Mouse (Mus musculus) left cerebral cortex, adult 2 months (tissue): ENCODE results near the gene Afp. TPM values are rescaled to one million over a fixed set of nuclear protein-coding genes. Genes with fewer than 3 reads are reported as not detected.
A peak's percentile ranks its signal among the peaks of the same experiment; 100 is the strongest.

Source experiments
- DNase-seq, 2 experiments: peaks; one replicate each; pipeline ENCODE4 v3.0.0; 2021 to 2022; ENCODE audit warnings: low spot score in 2 of 2, mixed read lengths in 1 of 2; ENCODE audit errors: extremely low spot score in 1 of 2
- H3K27ac ChIP-seq: fragments of 200-600 bp; 2 replicates; pipeline ENCODE4 v1.8.1; 2022
- H3K4me3 ChIP-seq: fragments of 200-600 bp; 2 replicates; pipeline ENCODE4 v1.8.1; 2022
- CTCF ChIP-seq: fragments of 200-600 bp; IDR thresholded peaks from 2 replicates; pipeline ENCODE4 v1.8.1; 2022; ENCODE audit warnings: antibody characterized with exemption, mild to moderate bottlenecking, moderate library complexity
- intact Hi-C: fragments of 180-260 bp; cut with DNase I; formaldehyde crosslinking; loops from one replicate; pipeline ENCODE4 v1.15.1; 2025
- total RNA-seq, 2 experiments: library from RNA; stranded (reverse); gene quantifications; 2 replicates each; pipeline ENCODE4 v1.2.3; 2021

Gene Afp
- total RNA-seq, 2 experiments from 2014 or later: 0.75 TPM; not detected in 1

- no peak for DNase-seq
- intact Hi-C loops: no loop called here
- no peak for TF ChIP-seq CTCF
- H3K27ac ChIP-seq: no peak overlapping the region
- H3K4me3 ChIP-seq: no peak overlapping the region
Observed at GRCm38 (mm10) chr5:90477308-90478140, 13.0 kb upstream of the Afp start.

- no peak overlapping the region for H3K4me3 ChIP-seq
- intact Hi-C loops: no loop called here
- TF ChIP-seq CTCF: no peak
- H3K27ac ChIP-seq: no peak overlapping the region
- no peak for DNase-seq
Observed at GRCm38 (mm10) chr5:90478886-90479285, 11.7 kb upstream of the Afp start.

DNA sequence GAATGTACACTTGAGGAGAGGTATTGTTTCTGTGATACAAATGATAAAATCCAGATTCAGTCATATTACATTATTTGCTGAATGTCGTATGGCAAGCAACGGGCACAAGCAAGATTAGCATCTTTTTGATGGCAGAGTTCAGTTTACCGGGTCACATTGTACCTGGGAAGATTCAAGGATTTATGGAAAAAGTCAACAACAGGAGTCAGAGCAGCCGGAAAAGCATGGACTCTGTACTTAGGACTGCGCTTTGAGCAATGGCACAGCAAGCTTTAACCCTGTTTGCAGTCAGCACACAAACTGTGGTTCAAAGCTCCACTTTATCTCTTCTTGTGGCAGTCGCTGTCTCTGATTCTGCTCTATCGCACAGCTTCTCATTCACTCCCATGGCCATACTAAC is 4.9 kb upstream of the Afp start:
- no peak for DNase-seq
- TF ChIP-seq CTCF: no peak
- Histone ChIP-seq H3K27ac (no peak overlapping the region), H3K4me3 (no peak overlapping the region)
- intact Hi-C loops: no loop called here

DNA sequence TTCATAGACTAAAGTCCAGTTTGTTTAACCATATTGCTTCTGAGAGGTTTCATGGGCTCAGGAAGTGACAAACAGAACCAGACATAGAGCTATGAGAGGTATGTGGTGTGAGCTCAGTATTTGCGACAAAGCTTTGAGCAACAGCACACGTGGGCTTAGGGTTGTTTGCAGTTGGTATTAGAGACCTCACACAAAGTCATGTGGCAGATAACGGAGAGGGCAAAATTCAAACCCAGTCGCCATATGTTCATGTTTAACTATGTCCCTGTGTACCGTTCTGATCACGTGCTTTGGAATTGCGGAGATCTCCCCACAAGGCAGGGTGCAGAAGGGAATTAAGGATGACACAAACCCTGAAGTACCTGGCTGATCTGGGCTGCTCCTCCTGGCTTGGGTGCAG is 2.2 kb upstream of the Afp start:
- no peak for DNase-seq
- Histone ChIP-seq H3K27ac (no peak overlapping the region), H3K4me3 (no peak overlapping the region)
- no peak for TF ChIP-seq CTCF
- intact Hi-C loops: no loop called here

GRCm38 (mm10) chr5:90492440-90492839 is 1.9 kb downstream of the Afp start:
- TF ChIP-seq CTCF: no peak
- intact Hi-C loops: no loop called here

DNA sequence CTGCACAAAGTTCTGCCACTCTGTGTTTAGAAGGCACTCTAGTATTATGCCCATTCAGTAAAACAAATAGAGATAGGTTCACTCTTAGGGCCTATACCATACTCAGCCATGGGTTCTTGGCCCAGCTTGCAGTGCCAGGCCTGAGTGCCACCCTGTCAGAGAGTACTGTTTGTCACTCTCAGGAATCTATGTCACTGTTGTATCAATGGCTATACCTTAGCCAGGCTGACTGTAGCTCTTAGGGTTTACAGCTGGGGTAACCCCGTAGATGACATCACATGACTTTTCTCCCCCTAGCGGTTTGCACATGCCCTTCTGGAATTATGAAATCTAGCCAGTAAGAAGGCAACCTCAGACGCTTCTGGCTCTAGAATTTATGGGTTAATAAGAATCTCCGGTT is 3.8 kb downstream of the Afp start:
- no peak for DNase-seq
- Histone ChIP-seq H3K27ac (no peak overlapping the region), H3K4me3 (no peak overlapping the region)
- TF ChIP-seq CTCF: no peak
- intact Hi-C loops: no loop called here

More at GRCm38 (mm10) chr5:90492440-90492839, 1.9 kb downstream of the Afp start:
- Histone ChIP-seq H3K4me3 (no peak overlapping the region), H3K27ac (no peak overlapping the region)
- DNase-seq: no peak

GRCm38 (mm10) chr5:90499509-90499908 is 9.0 kb downstream of the Afp start:
- Histone ChIP-seq H3K4me3 (no peak overlapping the region), H3K27ac (no peak overlapping the region)
- DNase-seq: peak; percentile 11 to 14
- intact Hi-C loops: loop anchor here (5.0 kb wide), 2 partner anchors 47 to 153 kb away; no protein-coding TSS in a partner anchor
- no peak for TF ChIP-seq CTCF

DNA sequence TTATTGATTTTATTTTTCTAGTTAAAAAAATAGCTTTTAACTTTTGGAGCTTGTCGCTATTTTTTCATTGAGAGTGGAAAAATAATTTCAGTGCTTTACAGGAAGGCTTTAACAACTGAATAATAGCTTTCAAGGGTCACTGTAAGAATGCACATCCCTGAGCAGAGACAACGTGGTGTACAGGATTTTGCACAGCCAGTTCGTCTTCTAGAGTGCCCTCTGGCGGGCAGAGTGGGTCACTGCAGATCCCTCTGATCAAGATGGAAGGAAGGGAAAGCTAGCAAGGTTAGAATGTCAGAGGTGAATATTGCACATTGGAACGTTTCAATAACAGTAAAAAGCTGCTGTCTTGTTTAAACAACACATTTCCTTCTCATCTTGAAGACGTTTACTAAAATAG is 10.2 kb downstream of the Afp start:
- no peak overlapping the region for H3K27ac ChIP-seq
- peak; percentile 98 for TF ChIP-seq CTCF
- DNase-seq: peak; percentile 72 to 80
- H3K4me3 ChIP-seq: no peak overlapping the region
- intact Hi-C loops: loop anchor here (2.0 kb wide), 3 partner anchors 88 to 298 kb away; no protein-coding TSS in a partner anchor

DNA sequence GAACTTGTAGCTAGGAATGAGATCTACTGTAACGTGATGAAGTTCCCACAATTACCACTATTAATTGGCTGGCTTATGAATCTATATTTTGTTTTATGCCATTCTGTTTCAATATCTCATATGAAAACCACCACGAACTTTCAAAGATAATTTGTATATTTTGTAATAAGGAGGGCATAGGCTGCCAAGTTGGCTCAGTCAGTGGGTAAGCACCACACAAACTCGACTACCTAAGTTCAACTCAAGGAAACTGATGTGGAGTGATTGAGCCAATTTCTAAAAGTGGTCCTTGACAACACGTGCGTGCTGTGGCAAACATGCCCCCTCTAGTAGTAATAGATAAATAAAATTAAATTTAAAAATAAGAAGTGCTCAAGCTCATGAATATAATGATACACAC is 11.2 kb downstream of the Afp start:
- no peak overlapping the region for H3K4me3 ChIP-seq
- no peak for TF ChIP-seq CTCF
- no peak for DNase-seq
- intact Hi-C loops: loop anchor here (2.0 kb wide), 3 partner anchors 87 to 299 kb away; no protein-coding TSS in a partner anchor
- no peak overlapping the region for H3K27ac ChIP-seq

GRCm38 (mm10) chr5:90504742-90505141 is 14.2 kb downstream of the Afp start:
- TF ChIP-seq CTCF: no peak
- intact Hi-C loops: no loop called here
- no peak for DNase-seq
- no peak overlapping the region for H3K27ac ChIP-seq
- no peak overlapping the region for H3K4me3 ChIP-seq

- no peak for DNase-seq
- TF ChIP-seq CTCF: no peak
- Histone ChIP-seq H3K4me3 (no peak overlapping the region), H3K27ac (no peak overlapping the region)
- intact Hi-C loops: no loop called here
Observed at GRCm38 (mm10) chr5:90506507-90506906, 16.0 kb downstream of the Afp start.

DNA sequence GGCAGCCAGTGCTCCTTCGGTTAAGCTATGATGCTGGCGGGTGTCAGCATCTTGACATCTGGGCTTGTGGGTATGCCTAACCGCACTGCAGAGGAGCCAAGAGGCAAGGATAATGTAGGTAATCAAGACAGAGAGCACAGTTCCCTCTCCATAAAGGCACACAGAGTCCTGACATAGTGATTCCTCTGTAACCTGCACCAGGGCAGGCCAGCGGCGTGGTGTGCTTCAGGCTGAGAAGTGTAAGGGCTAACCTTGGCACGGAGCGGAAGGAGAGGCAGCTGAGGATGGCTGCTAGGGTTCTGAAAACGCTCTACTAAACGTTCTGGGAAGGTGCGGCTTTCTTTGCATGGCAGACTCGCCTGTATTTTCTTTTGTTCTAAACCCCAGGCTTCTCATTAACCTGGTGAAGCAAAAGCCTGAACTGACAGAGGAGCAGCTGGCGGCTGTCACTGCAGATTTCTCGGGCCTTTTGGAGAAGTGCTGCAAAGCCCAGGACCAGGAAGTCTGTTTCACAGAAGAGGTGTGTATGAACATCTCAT is 16.9 kb downstream of the Afp start:
- intact Hi-C loops: no loop called here
- no peak for DNase-seq
- Histone ChIP-seq H3K27ac (no peak overlapping the region), H3K4me3 (no peak overlapping the region)
- TF ChIP-seq CTCF: no peak
